Mouse (Mus musculus): ENCODE results near the gene Itgb1.

DNA sequence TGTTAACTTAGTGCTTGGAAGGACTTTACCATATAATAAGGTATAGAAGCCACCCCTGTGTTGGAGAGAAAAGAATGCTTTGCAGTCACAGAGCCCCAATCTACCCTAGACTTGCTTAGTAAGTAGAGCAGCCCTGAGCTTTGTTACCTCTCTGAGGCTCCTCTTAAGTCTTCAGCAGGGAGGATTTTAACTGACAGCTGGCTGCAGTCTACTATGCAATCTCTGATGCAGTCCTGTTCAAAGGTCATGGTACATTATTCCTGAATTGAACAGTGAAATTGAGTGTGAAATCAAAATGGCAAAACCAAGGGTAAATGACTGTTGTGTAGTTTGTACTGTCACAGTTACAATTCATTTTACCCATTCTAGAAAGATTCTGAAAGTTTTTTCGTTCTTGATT, 41.8 kb downstream of the Itgb1 start:
- no peak for TF ChIP-seq POLR2A (IDR thresholded peaks at IDR 0.05; ENCODE audit: borderline replicate concordance, extremely low read depth, insufficient read depth, insufficient read length, poor library complexity, severe bottlenecking)
- TF ChIP-seq CTCF (IDR thresholded peaks at IDR 0.05; ENCODE audit: borderline replicate concordance, extremely low read depth, insufficient read depth, insufficient read length) = no peak
